Mouse (Mus musculus): Measurements from ENCODE around the gene Ankrd28. TPM values are rescaled to one million over a fixed set of nuclear protein-coding genes. Genes with fewer than 3 reads are reported as not detected.

The Ankrd28 gene
- polyA plus RNA-seq, 1 experiment from 2014 or later = 3.2 TPM

GRCm38 (mm10) chr14:31669161-31669611 is 161.3 kb downstream of the Ankrd28 start:
- Histone ChIP-seq H3K27me3 (ENCODE audit: insufficient read depth, low read length) (no peaks in the 10 kb centered on the region), H3K36me3 (replicated peaks; ENCODE audit: insufficient read depth, low read length) (peaks cover 9% of the 10 kb centered on the region), H3K9me3 (ENCODE audit: low read length) (no peaks in the 10 kb centered on the region), H3K9ac (replicated peaks) (no peak overlapping the region; the same call in 1 of the 2 replicates), H3K4me2 (ENCODE audit: low read depth, low read length) (peak overlapping the region; percentile 51), H3K4me1 (ENCODE audit: insufficient read depth) (peaks cover 42% of the 10 kb centered on the region), H3K4me3 (ENCODE audit: low read depth, low read length) (no peak overlapping the region), H3K27ac (ENCODE audit: low read depth) (peak overlapping the region; percentile 72)
- ATAC-seq = peak; percentile 40
- peak; percentile 46 for DNase-seq
- WGBS (ENCODE audit: insufficient replicate concordance) = 41% methylated on average over 13 of the region's 13 CpGs
- no peak for TF ChIP-seq CTCF (IDR thresholded peaks at IDR 0.05; ENCODE audit: low read depth)
- TF ChIP-seq EP300 (IDR thresholded peaks at IDR 0.05; ENCODE audit: low read depth) = no peak

GRCm38 (mm10) chr14:31668326-31668725 is 162.1 kb downstream of the Ankrd28 start:
- DNase-seq (no peak), ATAC-seq (no peak)
- Histone ChIP-seq H3K9ac (replicated peaks) (no peak overlapping the region), H3K4me1 (ENCODE audit: insufficient read depth) (peaks cover 46% of the 10 kb centered on the region), H3K9me3 (ENCODE audit: low read length) (no peaks in the 10 kb centered on the region), H3K4me2 (ENCODE audit: low read depth, low read length) (no peak overlapping the region), H3K27me3 (ENCODE audit: insufficient read depth, low read length) (no peaks in the 10 kb centered on the region), H3K4me3 (ENCODE audit: low read depth, low read length) (no peak overlapping the region), H3K27ac (ENCODE audit: low read depth) (no peak overlapping the region), H3K36me3 (replicated peaks; ENCODE audit: insufficient read depth, low read length) (peaks cover 9% of the 10 kb centered on the region)
- 70% methylated on average over 13 of the region's 13 CpGs for WGBS (ENCODE audit: insufficient replicate concordance)
- no peak for TF ChIP-seq EP300 (IDR thresholded peaks at IDR 0.05; ENCODE audit: low read depth)

GRCm38 (mm10) chr14:31667741-31668140 is 162.7 kb downstream of the Ankrd28 start:
- TF ChIP-seq CTCF (IDR thresholded peaks at IDR 0.05; ENCODE audit: low read depth) = no peak
- no peak for TF ChIP-seq EP300 (IDR thresholded peaks at IDR 0.05; ENCODE audit: low read depth)
- H3K4me2 ChIP-seq (ENCODE audit: low read depth, low read length) = no peak overlapping the region
- H3K4me1 ChIP-seq (ENCODE audit: insufficient read depth) = peaks cover 52% of the 10 kb centered on the region
- no peak overlapping the region for H3K4me3 ChIP-seq (ENCODE audit: low read depth, low read length)
- ATAC-seq (no peak), DNase-seq (no peak)
- H3K9me3 ChIP-seq (ENCODE audit: low read length) = no peaks in the 10 kb centered on the region
- peaks cover 9% of the 10 kb centered on the region for H3K36me3 ChIP-seq (replicated peaks; ENCODE audit: insufficient read depth, low read length)
- 56% methylated on average over 6 of the region's 6 CpGs for WGBS (ENCODE audit: insufficient replicate concordance)
- no peak overlapping the region for H3K9ac ChIP-seq (replicated peaks)
- H3K27me3 ChIP-seq (ENCODE audit: insufficient read depth, low read length) = no peaks in the 10 kb centered on the region
- H3K27ac ChIP-seq (ENCODE audit: low read depth) = peak overlapping the region; percentile 42; the same call in 1 of the 2 replicates

- TF ChIP-seq EP300 (IDR thresholded peaks at IDR 0.05; ENCODE audit: low read depth) = no peak
- no peak for TF ChIP-seq CTCF (IDR thresholded peaks at IDR 0.05; ENCODE audit: low read depth)
- Histone ChIP-seq H3K27ac (ENCODE audit: low read depth) (no peak overlapping the region), H3K9ac (replicated peaks) (no peak overlapping the region), H3K4me2 (ENCODE audit: low read depth, low read length) (no peak overlapping the region), H3K4me3 (ENCODE audit: low read depth, low read length) (no peak overlapping the region), H3K36me3 (replicated peaks; ENCODE audit: insufficient read depth, low read length) (peaks cover 9% of the 10 kb centered on the region), H3K27me3 (ENCODE audit: insufficient read depth, low read length) (no peaks in the 10 kb centered on the region), H3K4me1 (ENCODE audit: insufficient read depth) (peaks cover 57% of the 10 kb centered on the region), H3K9me3 (ENCODE audit: low read length) (no peaks in the 10 kb centered on the region)
- no peak for ATAC-seq
- WGBS (ENCODE audit: insufficient replicate concordance) = 87% methylated on average over 28 of the region's 28 CpGs
- DNase-seq = no peak
Measured at GRCm38 (mm10) chr14:31666931-31667705, 163.3 kb downstream of the Ankrd28 start.

GRCm38 (mm10) chr14:31665566-31665940 is 164.9 kb downstream of the Ankrd28 start:
- no peak for TF ChIP-seq EP300 (IDR thresholded peaks at IDR 0.05; ENCODE audit: low read depth)
- TF ChIP-seq CTCF (IDR thresholded peaks at IDR 0.05; ENCODE audit: low read depth) = no peak
- H3K27me3 ChIP-seq (ENCODE audit: insufficient read depth, low read length) = no peaks in the 10 kb centered on the region
- H3K4me3 ChIP-seq (ENCODE audit: low read depth, low read length) = no peak overlapping the region
- no peak overlapping the region for H3K4me2 ChIP-seq (ENCODE audit: low read depth, low read length)
- WGBS (ENCODE audit: insufficient replicate concordance) = 90% methylated on average over 4 of the region's 4 CpGs
- no peak for DNase-seq
- ATAC-seq = no peak
- H3K4me1 ChIP-seq (ENCODE audit: insufficient read depth) = peaks cover 61% of the 10 kb centered on the region
- no peak overlapping the region for H3K9ac ChIP-seq (replicated peaks)
- H3K36me3 ChIP-seq (replicated peaks; ENCODE audit: insufficient read depth, low read length) = peaks cover 9% of the 10 kb centered on the region
- no peak overlapping the region; the same call in 1 of the 2 replicates for H3K27ac ChIP-seq (ENCODE audit: low read depth)
- no peaks in the 10 kb centered on the region for H3K9me3 ChIP-seq (ENCODE audit: low read length)

GRCm38 (mm10) chr14:31664903-31665565 is 165.4 kb downstream of the Ankrd28 start:
- 42% methylated on average over 12 of the region's 12 CpGs for WGBS (ENCODE audit: insufficient replicate concordance)
- DNase-seq (no peak), ATAC-seq (no peak)
- no peaks in the 10 kb centered on the region for H3K27me3 ChIP-seq (ENCODE audit: insufficient read depth, low read length)
- H3K4me3 ChIP-seq (ENCODE audit: low read depth, low read length) = no peak overlapping the region
- H3K4me1 ChIP-seq (ENCODE audit: insufficient read depth) = peaks cover 59% of the 10 kb centered on the region
- peak overlapping the region; percentile 38; the same call in 1 of the 2 replicates for H3K4me2 ChIP-seq (ENCODE audit: low read depth, low read length)
- H3K9ac ChIP-seq (replicated peaks) = no peak overlapping the region
- TF ChIP-seq EP300 (IDR thresholded peaks at IDR 0.05; ENCODE audit: low read depth) = no peak
- TF ChIP-seq CTCF (IDR thresholded peaks at IDR 0.05; ENCODE audit: low read depth) = no peak
- no peaks in the 10 kb centered on the region for H3K9me3 ChIP-seq (ENCODE audit: low read length)
- H3K27ac ChIP-seq (ENCODE audit: low read depth) = peak overlapping the region; percentile 39
- peaks cover 9% of the 10 kb centered on the region for H3K36me3 ChIP-seq (replicated peaks; ENCODE audit: insufficient read depth, low read length)

Data from liver, postnatal 0 days (tissue).